Mouse (Mus musculus) neural tube, embryonic 13.5 days (tissue): ENCODE data around the gene Clec2g. TPM values are rescaled to one million over a fixed set of nuclear protein-coding genes. Genes with fewer than 3 reads are reported as not detected.
"Not testable (repeated sequence)": the region's sequence is repeated elsewhere in the genome, so short reads cannot be mapped to it uniquely, and the experiment has no call there.

Source experiments
- ATAC-seq: fragments of 200-750 bp; cut with Nextera tagmentation; 2 replicates; pipeline ENCODE4 v1.8.0; 2017; ENCODE audit warnings: low read depth, mild to moderate bottlenecking, moderate TSS enrichment, moderate library complexity
- H3K27ac ChIP-seq: fragments of 300-500 bp; sonication (generic); replicated peaks from 2 replicates; pipeline ENCODE4 v1.5.1; 2015; ENCODE audit warnings: moderate library complexity, mild to moderate bottlenecking, inconsistent platforms
- H3K27me3 ChIP-seq: fragments of 300-500 bp; sonication (generic); 2 replicates; pipeline ENCODE4 v1.6.1; 2015; ENCODE audit warnings: mild to moderate bottlenecking, inconsistent platforms
- H3K36me3 ChIP-seq: fragments of 300-500 bp; sonication (generic); 2 replicates; pipeline ENCODE4 v1.6.1; 2015; ENCODE audit warnings: mild to moderate bottlenecking, inconsistent platforms
- H3K4me1 ChIP-seq: fragments of 300-500 bp; sonication (generic); replicated peaks from 2 replicates; pipeline ENCODE4 v1.6.1; 2015; ENCODE audit warnings: inconsistent platforms
- H3K4me2 ChIP-seq: fragments of 300-500 bp; sonication (generic); 2 replicates; pipeline ENCODE4 v1.6.1; 2015; ENCODE audit warnings: inconsistent platforms, mild to moderate bottlenecking, moderate library complexity
- H3K4me3 ChIP-seq: fragments of 300-500 bp; sonication (generic); 2 replicates; pipeline ENCODE4 v1.5.1; 2015; ENCODE audit warnings: mild to moderate bottlenecking, inconsistent platforms
- H3K9ac ChIP-seq: fragments of 300-500 bp; sonication (generic); 2 replicates; pipeline ENCODE4 v1.6.1; 2015; ENCODE audit warnings: moderate library complexity, mild to moderate bottlenecking, inconsistent platforms
- H3K9me3 ChIP-seq: fragments of 300-500 bp; sonication (generic); 2 replicates; pipeline ENCODE4 v1.6.1; 2016; ENCODE audit warnings: inconsistent platforms
- WGBS: fragments of 180-500 bp; shearing (Covaris S2); methylation state at CpG from one replicate; pipeline ENCODE4 v1.1.7; 2015; 5-methylcytosine and 5-hydroxymethylcytosine counted together
- polyA plus RNA-seq: library from polyadenylated mRNA; unstranded; fragments of >200 nt; fragmentation: Nextera tagmentation; extraction: Ambion mirVana; gene quantifications from 2 replicates; pipeline ENCODE4 v1.2.1, GENCODE M21; 2015

Clec2g gene
- polyA plus RNA-seq, 1 experiment from 2014 or later = not detected

DNA sequence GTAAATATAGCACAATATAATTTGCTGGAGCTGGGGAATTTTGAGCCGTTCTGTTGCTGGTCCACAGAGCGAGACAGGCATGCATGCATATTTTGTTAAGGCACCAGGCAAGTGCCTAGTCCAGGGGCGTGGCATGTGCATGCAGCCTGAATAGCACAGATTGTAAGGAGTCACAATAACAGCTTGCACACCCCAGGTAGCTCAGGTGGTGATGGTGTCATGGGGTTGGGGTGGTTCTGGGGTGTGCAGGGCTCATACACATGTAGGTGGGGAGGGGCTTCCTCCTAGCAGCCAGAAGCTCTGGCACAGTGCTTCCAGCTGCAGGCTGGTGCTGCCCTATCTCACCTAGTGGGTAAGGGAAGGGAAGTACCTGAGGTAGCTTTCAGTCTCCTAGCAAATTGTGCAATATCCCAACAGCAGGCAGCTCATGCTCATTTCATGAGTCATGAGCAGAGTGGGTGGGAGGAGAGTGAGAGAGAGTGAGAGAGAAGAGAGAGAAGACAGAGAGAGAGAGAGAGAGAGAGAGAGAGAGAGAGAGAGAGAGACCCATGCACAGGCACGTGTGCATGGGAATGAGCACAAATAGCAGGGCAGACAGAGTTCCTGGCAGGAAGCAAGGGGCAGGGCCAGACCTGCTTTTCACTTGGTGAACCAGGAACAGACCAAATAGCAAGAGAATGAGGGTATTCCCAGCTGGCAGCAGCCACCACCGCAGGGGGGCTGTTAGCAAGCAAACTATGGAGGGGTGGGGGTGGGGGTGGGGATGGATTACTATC lies 7.7 kb downstream of the Clec2g start:
- Histone ChIP-seq H3K27ac (no peak overlapping the region), H3K4me1 (no peaks in the 10 kb centered on the region), H3K9ac (no peak overlapping the region), H3K4me2 (no peak overlapping the region), H3K36me3 (no peaks in the 10 kb centered on the region), H3K4me3 (no peak overlapping the region), H3K27me3 (no peaks in the 10 kb centered on the region), H3K9me3 (no peaks in the 10 kb centered on the region)
- ATAC-seq = no peak
- 80% methylated on average over 5 of the region's 5 CpGs for WGBS

DNA sequence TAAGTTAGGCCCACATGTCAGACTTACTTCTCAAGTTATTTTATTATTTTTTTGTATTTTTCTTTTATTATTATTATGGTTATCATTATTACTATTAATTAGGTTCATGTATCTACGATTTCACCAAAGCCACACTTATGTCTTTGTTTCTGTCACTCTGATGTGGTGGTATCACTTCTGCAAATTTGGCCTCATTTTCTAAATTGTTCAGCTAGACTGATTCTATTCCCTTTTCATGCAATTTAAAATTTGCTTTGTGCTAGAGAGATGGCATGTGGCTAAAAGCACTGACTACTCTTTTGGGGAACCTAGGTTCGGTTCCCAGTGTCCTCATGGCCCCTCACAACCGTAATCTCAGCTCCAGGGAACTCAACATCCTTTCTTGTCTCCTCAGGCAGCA lies 11.4 kb downstream of the Clec2g start:
- Histone ChIP-seq H3K27ac (no peak overlapping the region), H3K36me3 (no peaks in the 10 kb centered on the region), H3K9ac (no peak overlapping the region), H3K4me3 (no peak overlapping the region), H3K9me3 (no peaks in the 10 kb centered on the region), H3K4me2 (no peak overlapping the region), H3K4me1 (no peaks in the 10 kb centered on the region), H3K27me3 (no peaks in the 10 kb centered on the region)
- 87% methylated on average over 3 of the region's 3 CpGs for WGBS
- ATAC-seq = no peak

GRCm38 (mm10) chr6:128961110-128961509 lies 26.9 kb downstream of the Clec2g start:
- Histone ChIP-seq H3K4me2 (no peak overlapping the region), H3K4me1 (no peaks in the 10 kb centered on the region), H3K36me3 (no peaks in the 10 kb centered on the region), H3K9me3 (no peaks in the 10 kb centered on the region), H3K27me3 (no peaks in the 10 kb centered on the region), H3K4me3 (no peak overlapping the region), H3K9ac (no peak overlapping the region), H3K27ac (no peak overlapping the region)
- no peak for ATAC-seq
- WGBS = 98% methylated on average over 1 of the region's 1 CpGs

DNA sequence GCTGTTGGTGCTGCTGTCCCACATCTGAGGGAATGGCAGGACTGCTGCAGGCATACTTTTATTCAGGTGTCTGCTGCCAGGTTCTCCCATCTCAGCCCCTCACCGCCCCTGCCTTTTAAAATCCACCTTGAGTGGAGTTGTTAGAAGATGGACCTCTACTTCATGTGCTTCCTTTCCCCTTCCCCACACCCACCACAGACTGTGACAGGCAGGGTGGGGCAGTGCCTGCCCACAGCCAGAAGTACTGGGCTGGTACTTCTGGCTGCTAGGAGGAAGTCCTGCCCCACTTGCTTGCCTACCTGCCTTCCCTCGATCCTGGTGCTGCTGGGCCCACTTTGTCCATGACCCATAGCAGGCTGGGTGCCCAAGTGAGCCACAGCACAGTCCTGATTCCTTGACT lies 27.9 kb downstream of the Clec2g start:
- H3K4me2 ChIP-seq, H3K9me3 ChIP-seq, H3K27ac ChIP-seq, H3K27me3 ChIP-seq, H3K4me1 ChIP-seq, ATAC-seq, H3K4me3 ChIP-seq, H3K36me3 ChIP-seq, H3K9ac ChIP-seq: not testable (repeated sequence)
- WGBS = 88% methylated on average over 2 of the region's 2 CpGs

DNA sequence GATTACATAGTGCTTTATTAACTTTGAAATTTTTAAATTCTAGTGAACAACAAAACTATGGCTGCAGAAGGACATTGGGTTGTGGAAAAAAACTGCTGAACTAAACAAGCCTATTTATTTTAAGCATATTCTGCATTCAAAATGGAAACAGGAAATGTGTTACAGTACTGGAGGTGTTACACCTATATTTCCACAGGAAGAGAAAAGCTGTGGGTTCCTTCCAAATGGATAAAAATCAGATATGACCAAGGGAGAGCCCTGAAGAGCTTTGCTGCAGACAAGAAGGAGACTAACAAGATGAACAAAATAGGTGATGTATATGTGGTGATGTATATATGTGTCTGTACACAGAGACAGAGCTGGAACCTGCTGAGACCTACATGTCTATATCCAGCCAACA lies 30.3 kb downstream of the Clec2g start:
- ATAC-seq = no peak

DNA sequence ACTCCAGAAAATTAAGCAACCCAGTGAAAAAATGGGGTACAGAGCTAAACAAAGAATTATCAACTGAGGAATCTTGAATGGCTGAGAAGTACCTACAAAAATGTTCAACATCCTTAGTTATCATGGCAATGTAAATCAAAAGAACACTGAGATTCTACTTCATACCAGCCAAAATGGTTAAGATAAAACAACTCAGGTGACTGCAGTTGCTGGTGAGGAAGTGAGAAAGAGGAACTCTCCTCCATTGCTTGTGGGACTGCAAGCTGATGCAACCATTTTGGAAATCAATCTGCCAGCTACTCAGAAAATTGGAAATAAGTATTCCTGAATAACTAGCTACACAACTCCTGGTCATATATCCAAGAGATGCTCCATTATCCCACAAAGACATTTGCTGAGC lies 34.3 kb downstream of the Clec2g start:
- no peaks in the 10 kb centered on the region for H3K9me3 ChIP-seq
- no peaks in the 10 kb centered on the region for H3K4me1 ChIP-seq
- no peak overlapping the region for H3K4me3 ChIP-seq
- H3K36me3 ChIP-seq = no peaks in the 10 kb centered on the region
- no peaks in the 10 kb centered on the region for H3K27me3 ChIP-seq
- H3K27ac ChIP-seq = no peak overlapping the region
- H3K4me2 ChIP-seq = no peak overlapping the region
- ATAC-seq = no peak
- H3K9ac ChIP-seq = no peak overlapping the region

More for the DNA sequence above, 30.3 kb downstream of the Clec2g start:
- Histone ChIP-seq H3K27me3 (no peaks in the 10 kb centered on the region), H3K9ac (no peak overlapping the region), H3K27ac (no peak overlapping the region), H3K4me1 (no peaks in the 10 kb centered on the region), H3K4me2 (no peak overlapping the region), H3K9me3 (no peaks in the 10 kb centered on the region), H3K4me3 (no peak overlapping the region), H3K36me3 (no peaks in the 10 kb centered on the region)

GRCm38 (mm10) chr6:128969741-128970140 lies 35.6 kb downstream of the Clec2g start:
- Histone ChIP-seq H3K4me2 (no peak overlapping the region), H3K9ac (no peak overlapping the region), H3K27me3 (no peaks in the 10 kb centered on the region), H3K4me1 (no peaks in the 10 kb centered on the region), H3K4me3 (no peak overlapping the region), H3K36me3 (no peaks in the 10 kb centered on the region), H3K9me3 (no peaks in the 10 kb centered on the region), H3K27ac (no peak overlapping the region)
- no peak for ATAC-seq
- 85% methylated on average over 1 of the region's 1 CpGs for whole genome bisulfite sequencing

GRCm38 (mm10) chr6:128970508-128971393 lies 36.6 kb downstream of the Clec2g start:
- not testable (repeated sequence) for H3K36me3 ChIP-seq, H3K9me3 ChIP-seq, H3K4me1 ChIP-seq, H3K9ac ChIP-seq, H3K27me3 ChIP-seq, H3K4me2 ChIP-seq, ATAC-seq, H3K4me3 ChIP-seq, H3K27ac ChIP-seq
- WGBS = 96% methylated on average over 20 of the region's 20 CpGs

- H3K27ac ChIP-seq = no peak overlapping the region
- no peak for ATAC-seq
- no peak overlapping the region for H3K9ac ChIP-seq
- H3K27me3 ChIP-seq = no peaks in the 10 kb centered on the region
- H3K4me2 ChIP-seq = no peak overlapping the region
- no peaks in the 10 kb centered on the region for H3K4me1 ChIP-seq
- no peak overlapping the region for H3K4me3 ChIP-seq
- 89% methylated on average over 1 of the region's 1 CpGs for WGBS
- no peaks in the 10 kb centered on the region for H3K36me3 ChIP-seq
- H3K9me3 ChIP-seq = no peaks in the 10 kb centered on the region
Observed at GRCm38 (mm10) chr6:128971394-128972039, 37.3 kb downstream of the Clec2g start.

DNA sequence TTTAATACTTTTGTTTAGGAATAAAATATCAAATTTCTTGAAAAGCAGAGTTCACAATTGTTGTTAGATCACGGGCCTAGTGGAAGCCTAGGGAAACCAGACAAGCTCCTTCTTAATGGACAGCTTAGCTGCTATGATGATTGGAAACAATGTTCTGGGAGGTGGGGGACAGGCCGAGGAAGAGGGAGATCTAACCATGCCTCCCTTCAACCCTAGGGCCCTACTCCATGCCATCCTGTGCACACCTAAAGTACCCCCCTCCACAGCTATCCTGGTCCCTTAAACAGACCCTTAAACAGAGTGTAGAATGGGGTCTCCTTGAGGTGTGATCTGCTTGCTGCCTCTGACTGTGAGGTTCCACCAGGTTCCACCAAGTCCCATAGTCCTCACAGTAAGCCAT lies 38.0 kb downstream of the Clec2g start:
- Histone ChIP-seq H3K4me1 (no peaks in the 10 kb centered on the region), H3K4me2 (no peak overlapping the region), H3K9me3 (no peaks in the 10 kb centered on the region), H3K9ac (no peak overlapping the region), H3K4me3 (no peak overlapping the region), H3K27ac (no peak overlapping the region), H3K36me3 (no peaks in the 10 kb centered on the region), H3K27me3 (no peaks in the 10 kb centered on the region)
- ATAC-seq = no peak
- 95% methylated on average over 2 of the region's 2 CpGs for WGBS

- WGBS = 91% methylated on average over 5 of the region's 5 CpGs
- ATAC-seq = no peak
Observed at GRCm38 (mm10) chr6:128972687-128973438, 38.7 kb downstream of the Clec2g start.

DNA sequence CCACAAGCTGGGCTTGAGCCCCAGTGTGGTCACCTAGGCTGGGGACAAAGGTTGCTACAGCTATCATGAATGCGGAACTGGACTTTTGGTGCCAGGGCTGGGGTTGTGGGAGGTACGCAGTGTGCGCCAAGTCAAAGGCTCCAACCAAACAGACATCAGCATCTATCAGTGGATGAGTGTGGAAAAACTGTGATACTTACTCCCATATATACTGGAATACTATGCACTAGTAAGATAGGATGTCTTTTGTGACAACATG lies 39.2 kb downstream of the Clec2g start:
- Histone ChIP-seq H3K9ac (no peak overlapping the region), H3K36me3 (no peaks in the 10 kb centered on the region), H3K4me1 (no peaks in the 10 kb centered on the region), H3K27ac (no peak overlapping the region), H3K4me2 (no peak overlapping the region), H3K9me3 (no peaks in the 10 kb centered on the region), H3K27me3 (no peaks in the 10 kb centered on the region), H3K4me3 (no peak overlapping the region)
- WGBS = 92% methylated on average over 3 of the region's 3 CpGs
- ATAC-seq = no peak

More at GRCm38 (mm10) chr6:128972687-128973438, 38.7 kb downstream of the Clec2g start:
- no peaks in the 10 kb centered on the region for H3K27me3 ChIP-seq
- no peak overlapping the region for H3K9ac ChIP-seq
- no peak overlapping the region for H3K27ac ChIP-seq
- no peak overlapping the region for H3K4me2 ChIP-seq
- no peaks in the 10 kb centered on the region for H3K9me3 ChIP-seq
- no peaks in the 10 kb centered on the region for H3K4me1 ChIP-seq
- no peak overlapping the region for H3K4me3 ChIP-seq
- H3K36me3 ChIP-seq = no peaks in the 10 kb centered on the region
